Mouse (Mus musculus): ENCODE data around the gene Yif1a. TPM values are rescaled to one million over a fixed set of nuclear protein-coding genes. Genes with fewer than 3 reads are reported as not detected.

Yif1a gene
- 17.5 and 18.7 TPM in 2 replicates for polyA plus RNA-seq (2012)

GRCm38 (mm10) chr19:5087884-5088728 lies at the start of gene Yif1a:
TSS of gene Yif1a (plus strand) at chr19:5088538.

GRCm38 (mm10) chr19:5038709-5039156 lies 49.6 kb upstream of the Yif1a start, which contains the start of the genes B4gat1 and AC124502.3:
TSS of gene B4gat1 (plus strand) at chr19:5038826.
TSS of gene AC124502.3 (plus strand) at chr19:5038891.

GRCm38 (mm10) chr19:5040862-5041523 lies 47.3 kb upstream of the Yif1a start, which contains the start of gene Brms1:
TSS of gene Brms1 (plus strand) at chr19:5041354.

GRCm38 (mm10) chr19:5050047-5050905 lies 38.1 kb upstream of the Yif1a start, which contains the start of gene Rin1:
TSS of gene Rin1 (plus strand) at chr19:5050481.

GRCm38 (mm10) chr19:5067867-5068569 lies 20.3 kb upstream of the Yif1a start, which contains the start of gene Cd248:
TSS of gene Cd248 (plus strand) at chr19:5068078.

GRCm38 (mm10) chr19:5085145-5085863 lies 3.0 kb upstream of the Yif1a start, which contains the start of gene Tmem151a:
TSS of gene Tmem151a (minus strand) at chr19:5085531.

GRCm38 (mm10) chr19:5098363-5099143 lies 10.2 kb downstream of the Yif1a start, which contains the start of gene Cnih2:
TSS of gene Cnih2 (minus strand) at chr19:5098521.

GRCm38 (mm10) chr19:5106731-5107191 lies 18.4 kb downstream of the Yif1a start, which contains the start of gene Rab1b:
TSS of gene Rab1b (minus strand) at chr19:5107072.

GRCm38 (mm10) chr19:5118384-5118698 lies 30.0 kb downstream of the Yif1a start, which contains the start of gene Klc2:
TSS of gene Klc2 (minus strand) at chr19:5118560.

Other genes with a start within 250 kb of the Yif1a start
- gene Ccs, start 249.2 kb upstream of the Yif1a start, polyA plus RNA-seq (2012) = 59.4 and 60.0 TPM in 2 replicates
- not detected in 2 replicates for gene Ccdc87, start 249.2 kb upstream of the Yif1a start, polyA plus RNA-seq (2012)
- 7.5 and 11.2 TPM in 2 replicates for gene Ctsf, start 233.4 kb upstream of the Yif1a start, polyA plus RNA-seq (2012)
- gene Actn3, start 210.6 kb upstream of the Yif1a start, polyA plus RNA-seq (2012) = 0.37 and 1.0 TPM in 2 replicates
- 2.1 and 2.3 TPM in 2 replicates for gene Zdhhc24, start 209.9 kb upstream of the Yif1a start, polyA plus RNA-seq (2012)
- 2.1 and 3.6 TPM in 2 replicates for gene Bbs1, start 181.9 kb upstream of the Yif1a start, polyA plus RNA-seq (2012)
- 66.2 and 71.5 TPM in 2 replicates for gene Dpp3, start 160.3 kb upstream of the Yif1a start, polyA plus RNA-seq (2012)
- gene Peli3, start 145.4 kb upstream of the Yif1a start, polyA plus RNA-seq (2012) = 0.10 and 0.22 TPM in 2 replicates
- 58.4 and 60.2 TPM in 2 replicates for gene Mrpl11, start 126.4 kb upstream of the Yif1a start, polyA plus RNA-seq (2012)
- gene Npas4, start 98.2 kb upstream of the Yif1a start, polyA plus RNA-seq (2012) = 0.10 and 0.12 TPM in 2 replicates
- 4.3 and 5.5 TPM in 2 replicates for gene Slc29a2, start 64.7 kb upstream of the Yif1a start, polyA plus RNA-seq (2012)
- 6.1 and 9.4 TPM in 2 replicates for gene B4gat1, start 49.7 kb upstream of the Yif1a start, polyA plus RNA-seq (2012)
- gene AC124502.3, start 49.6 kb upstream of the Yif1a start, polyA plus RNA-seq (2012) = 0.13 and 1.3 TPM in 2 replicates
- gene Brms1, start 47.2 kb upstream of the Yif1a start, polyA plus RNA-seq (2012) = 94.5 and 120 TPM in 2 replicates
- 1.2 and 1.8 TPM in 2 replicates for gene Rin1, start 38.1 kb upstream of the Yif1a start, polyA plus RNA-seq (2012)
- 0.77 and 1.7 TPM in 2 replicates for gene Cd248, start 20.5 kb upstream of the Yif1a start, polyA plus RNA-seq (2012)
- gene Tmem151a, start 3.0 kb upstream of the Yif1a start, polyA plus RNA-seq (2012) = 0.29 and 1.6 TPM in 2 replicates
- gene Cnih2, start 10.0 kb downstream of the Yif1a start, polyA plus RNA-seq (2012) = 3.6 and 6.3 TPM in 2 replicates
- gene Rab1b, start 18.5 kb downstream of the Yif1a start, polyA plus RNA-seq (2012) = 262 and 300 TPM in 2 replicates
- gene Klc2, start 30.0 kb downstream of the Yif1a start, polyA plus RNA-seq (2012) = 22.7 and 28.8 TPM in 2 replicates
- gene Pacs1, start 184.6 kb downstream of the Yif1a start, polyA plus RNA-seq (2012) = 28.6 and 34.9 TPM in 2 replicates
- gene Sf3b2, start 206.9 kb downstream of the Yif1a start, polyA plus RNA-seq (2012) = 327 and 332 TPM in 2 replicates
- gene Gal3st3, start 209.8 kb downstream of the Yif1a start, polyA plus RNA-seq (2012) = not detected in 2 replicates
- not detected in 2 replicates for gene Catsper1, start 247.2 kb downstream of the Yif1a start, polyA plus RNA-seq (2012)